Mouse (Mus musculus): ENCODE results near the gene Mpzl1. TPM values are rescaled to one million over a fixed set of nuclear protein-coding genes. Genes with fewer than 3 reads are reported as not detected.
A peak's percentile ranks its signal among the peaks of the same experiment; 100 is the strongest.
"Not testable (repeated sequence)": the region's sequence is repeated elsewhere in the genome, so short reads cannot be mapped to it uniquely, and the experiment has no call there.

Gene Mpzl1
- total RNA-seq (2021), result 1 to 10 TPM; 4.8 to 5.3 TPM
- long read RNA-seq, experiment 1, transcript Mpzl1-202 (6 exons, 2,285 nt), result major isoform, 7 of 15 reads
- long read RNA-seq, experiment 1, partial matches to known transcripts, result 1 of 15 reads
- long read RNA-seq, experiment 1, other reads (novel, unspliced or antisense), result 4 of 15 reads
- long read RNA-seq, experiment 2, transcript Mpzl1-202 (6 exons, 2,285 nt), result major isoform, 8 of 12 reads
- long read RNA-seq, experiment 2, partial matches to known transcripts, result 0 of 12 reads
- long read RNA-seq, experiment 2, other reads (novel, unspliced or antisense), result 3 of 12 reads

- peak; percentile 99 for DNase-seq (ENCODE audit: low spot score)
Measured at GRCm38 (mm10) chr1:165634151-165634884, at the start of gene Mpzl1. Gene Mpzl1 (minus strand): TSS chr1:165634538.

- no peak for DNase-seq (ENCODE audit: low spot score)
Measured at GRCm38 (mm10) chr1:165682056-165682853, 47.9 kb upstream of the Mpzl1 start.

DNA sequence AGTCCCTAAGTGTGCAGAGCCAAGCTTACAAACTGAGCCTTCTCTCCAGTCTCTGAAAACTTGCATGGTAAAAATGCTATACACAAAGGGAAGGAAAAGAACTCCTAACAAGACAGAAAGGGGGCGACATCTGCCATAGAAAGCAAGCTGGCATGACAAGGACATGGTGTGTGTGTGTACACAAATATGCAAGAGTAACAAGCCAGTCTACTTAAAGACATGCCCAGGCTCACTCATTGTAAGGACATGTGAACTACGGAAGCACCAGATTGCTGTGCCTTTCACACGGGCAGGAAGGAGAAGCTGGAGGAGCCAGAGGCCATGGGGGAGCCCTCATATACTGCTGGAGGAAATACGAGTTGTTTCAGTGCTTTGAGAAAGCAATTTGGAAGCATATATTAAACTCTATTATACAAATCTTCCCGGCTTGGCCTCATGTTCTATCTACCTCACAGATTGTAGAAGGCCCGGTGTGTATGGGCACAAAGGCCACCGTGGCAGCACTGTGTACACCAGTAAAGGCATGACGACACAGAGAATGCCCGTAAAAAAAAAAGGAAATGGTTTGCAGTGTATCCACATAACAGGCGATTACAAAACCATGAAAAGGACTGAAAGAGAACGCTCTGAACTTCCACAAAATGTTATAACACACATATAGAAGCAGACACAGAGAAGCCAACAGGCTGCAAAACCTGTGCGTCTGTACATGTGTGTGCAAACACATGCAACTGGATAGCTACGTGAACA, 46.9 kb upstream of the Mpzl1 start:
- no peak for DNase-seq (ENCODE audit: low spot score)

GRCm38 (mm10) chr1:165680086-165680485, 45.7 kb upstream of the Mpzl1 start:
- DNase-seq (ENCODE audit: low spot score), result not testable (repeated sequence)

DNA sequence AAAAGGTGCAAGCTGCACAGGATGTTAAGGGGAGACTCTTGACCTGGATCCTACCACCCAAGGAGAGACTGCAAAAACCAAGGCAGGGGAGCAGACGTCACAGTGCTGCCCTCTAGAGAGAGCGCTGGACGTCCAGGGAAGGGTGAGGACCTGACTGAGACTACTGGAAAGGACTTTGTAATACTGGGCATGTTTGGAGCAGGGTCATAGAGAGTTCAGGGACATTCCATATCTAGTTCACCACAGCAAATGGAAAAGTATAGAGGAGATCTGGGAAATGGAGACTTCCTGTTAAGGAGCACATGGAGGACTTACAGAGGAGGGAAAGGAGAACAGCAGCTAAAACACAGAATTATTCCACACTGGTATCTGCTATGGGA, 45.3 kb upstream of the Mpzl1 start:
- no peak for DNase-seq (ENCODE audit: low spot score)

- DNase-seq (ENCODE audit: low spot score), result peak; percentile 65
Measured at GRCm38 (mm10) chr1:165678861-165679617, 44.7 kb upstream of the Mpzl1 start.

GRCm38 (mm10) chr1:165677558-165677957, 43.2 kb upstream of the Mpzl1 start:
- DNase-seq (ENCODE audit: low spot score), result peak; percentile 83

GRCm38 (mm10) chr1:165676993-165677392, 42.7 kb upstream of the Mpzl1 start:
- peak; percentile 83 for DNase-seq (ENCODE audit: low spot score)

GRCm38 (mm10) chr1:165675167-165675566, 40.8 kb upstream of the Mpzl1 start:
- DNase-seq (ENCODE audit: low spot score), result no peak

DNA sequence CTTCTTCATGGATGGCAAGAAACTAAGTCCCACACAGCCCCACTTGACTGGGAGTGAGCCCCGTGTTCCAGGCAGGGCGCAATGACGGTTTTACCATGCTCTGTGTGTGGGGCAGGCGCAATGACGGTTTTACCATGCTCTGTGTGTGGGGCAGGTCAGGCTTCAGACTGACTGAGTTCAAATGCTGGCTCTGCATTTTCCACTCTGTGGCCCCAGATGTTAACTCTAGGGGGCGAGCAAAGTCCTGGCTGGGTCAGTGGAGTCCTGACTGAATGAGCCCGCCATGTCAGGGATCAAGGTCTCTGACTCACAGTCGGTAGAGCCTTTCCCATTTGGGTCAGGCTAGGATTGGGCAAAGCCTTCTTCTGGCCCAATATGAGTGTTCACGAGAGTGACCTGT, 38.0 kb upstream of the Mpzl1 start:
- no peak for DNase-seq (ENCODE audit: low spot score)

GRCm38 (mm10) chr1:165670056-165670455, 35.7 kb upstream of the Mpzl1 start:
- peak; percentile 48 for DNase-seq (ENCODE audit: low spot score)

DNA sequence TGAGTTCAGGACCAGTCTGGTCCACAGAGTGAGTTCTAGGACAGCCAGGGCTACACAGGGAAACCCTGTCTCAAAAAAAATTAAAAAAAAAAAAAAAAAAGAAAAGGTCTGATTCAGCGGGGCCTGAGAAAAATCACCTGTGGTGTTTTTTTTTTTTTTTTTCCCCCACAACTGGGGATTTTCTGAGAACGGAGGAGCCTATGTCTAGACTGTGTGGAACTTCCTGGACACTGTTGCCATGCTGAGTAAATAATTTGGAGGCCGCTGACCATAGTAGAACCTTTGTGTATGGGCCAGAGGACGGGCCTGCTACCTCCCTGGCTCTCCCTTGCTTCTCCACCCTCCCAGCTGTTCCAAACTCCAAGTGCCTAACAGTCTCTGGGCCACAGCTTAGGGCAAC, 34.6 kb upstream of the Mpzl1 start:
- no peak for DNase-seq (ENCODE audit: low spot score)

- peak; percentile 80 for DNase-seq (ENCODE audit: low spot score)
Measured at GRCm38 (mm10) chr1:165667380-165667779, 33.0 kb upstream of the Mpzl1 start.

DNA sequence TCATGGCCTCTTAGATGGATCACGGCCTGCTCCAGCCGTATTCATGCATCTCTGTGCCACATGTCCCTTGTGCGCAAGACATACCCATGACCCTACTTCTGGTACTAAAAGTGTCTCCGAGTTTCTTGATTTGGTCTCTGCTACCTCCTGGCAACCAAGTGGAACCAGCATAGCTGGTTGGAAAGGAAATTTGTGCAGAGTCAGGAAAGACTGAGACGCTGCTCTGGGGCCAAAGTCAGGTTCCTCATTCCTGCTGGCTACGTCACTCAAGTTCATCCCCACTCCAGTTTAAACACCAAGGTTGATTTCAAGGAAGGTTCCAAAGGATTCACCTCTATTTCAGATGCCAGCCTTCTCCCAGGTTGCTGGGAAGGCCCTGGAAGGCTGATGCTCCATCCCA, 32.6 kb upstream of the Mpzl1 start:
- peak; percentile 14 for DNase-seq (ENCODE audit: low spot score)

DNA sequence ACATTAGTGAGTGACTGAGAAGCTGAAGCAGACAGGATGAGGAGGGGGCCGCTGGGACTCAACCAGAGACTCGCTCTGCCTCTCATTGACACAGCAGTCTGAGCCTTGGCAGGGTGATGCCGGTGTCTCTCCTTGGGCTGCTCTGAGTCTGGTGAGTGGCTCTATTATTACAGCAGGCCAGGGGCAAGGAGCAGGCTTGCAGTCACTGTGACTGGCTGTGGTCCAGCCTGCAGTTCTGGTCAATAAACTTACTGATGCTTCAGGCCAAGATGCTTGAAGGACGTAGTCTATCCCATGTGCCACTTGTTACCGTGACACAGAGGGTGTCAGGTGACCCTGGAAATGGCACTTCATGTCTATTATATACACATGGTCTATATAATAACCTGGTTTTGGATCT, 31.4 kb upstream of the Mpzl1 start:
- no peak for DNase-seq (ENCODE audit: low spot score)

DNA sequence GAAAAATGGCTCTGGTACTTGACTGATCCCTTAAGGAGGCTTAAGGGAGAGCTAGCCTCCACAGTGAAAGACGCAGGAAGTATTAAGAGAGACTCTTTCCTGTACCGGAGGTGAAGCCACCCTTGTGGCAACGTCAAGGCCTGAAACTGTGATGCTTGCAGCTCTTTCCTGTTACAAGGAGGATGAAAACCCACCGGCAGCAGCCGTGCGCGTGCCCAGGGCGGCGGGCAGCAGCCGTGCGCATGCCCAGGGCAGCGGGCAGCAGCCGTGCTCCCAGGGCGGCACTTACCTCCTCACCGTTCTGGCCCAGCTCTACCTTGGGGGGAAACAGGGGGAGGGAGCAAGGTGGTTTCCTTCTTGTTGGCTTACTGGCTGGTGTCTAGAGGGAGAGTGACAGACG, 28.9 kb upstream of the Mpzl1 start:
- no peak for DNase-seq (ENCODE audit: low spot score)

- DNase-seq (ENCODE audit: low spot score), result peak; percentile 52
Measured at GRCm38 (mm10) chr1:165662426-165663192, 28.3 kb upstream of the Mpzl1 start.

- DNase-seq (ENCODE audit: low spot score), result no peak
Measured at GRCm38 (mm10) chr1:165661725-165662124, 27.4 kb upstream of the Mpzl1 start.

DNA sequence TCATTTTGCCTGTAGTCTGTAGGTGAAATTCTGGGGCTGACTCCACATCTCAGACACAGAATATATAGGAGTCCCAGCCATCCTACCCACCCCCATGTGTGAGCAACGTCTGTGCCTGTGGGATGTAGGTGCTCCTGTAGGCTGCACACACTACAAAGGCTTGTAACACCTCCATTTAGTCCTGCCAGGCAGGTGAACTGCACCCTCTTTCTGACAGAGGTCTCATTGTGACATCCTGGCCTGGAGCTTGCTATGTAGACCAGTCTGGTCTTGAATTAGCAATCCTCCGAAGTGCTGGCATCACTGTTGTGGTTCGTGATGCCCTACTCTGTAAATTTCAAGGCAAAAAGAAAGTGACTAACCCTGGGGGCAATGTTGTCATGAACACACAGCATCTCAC, 26.9 kb upstream of the Mpzl1 start:
- DNase-seq (ENCODE audit: low spot score), result no peak

DNA sequence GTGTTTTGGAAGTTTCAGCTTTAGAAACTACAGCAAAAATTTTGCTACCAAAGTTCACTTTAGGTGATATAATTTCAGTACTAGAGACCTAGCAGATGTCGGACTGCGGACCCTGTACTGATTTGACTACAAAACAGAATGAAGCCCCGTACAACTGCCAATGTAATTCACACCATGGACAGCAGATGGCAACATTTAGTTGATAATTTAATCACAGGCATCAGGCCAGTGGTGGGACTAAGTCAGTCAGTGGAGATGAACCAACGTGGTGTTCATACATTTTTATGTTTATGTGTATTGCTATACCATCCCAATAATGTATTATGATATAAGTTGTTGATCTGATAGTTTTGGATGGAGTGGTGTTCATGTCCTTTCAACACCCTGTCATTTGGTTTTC, 26.4 kb upstream of the Mpzl1 start:
- DNase-seq (ENCODE audit: low spot score), result peak; percentile 75
